Mouse (Mus musculus) gonadal fat pad, adult 2 months (tissue): Measurements from ENCODE around the gene Vmac. TPM values are rescaled to one million over a fixed set of nuclear protein-coding genes. Genes with fewer than 3 reads are reported as not detected.

ENCODE experiments used
- DNase-seq: peaks from one replicate; pipeline ENCODE4 v3.0.0-alpha.2; 2012; ENCODE audit warnings: low read depth
- polyA plus RNA-seq: library from polyadenylated mRNA; depleted of rRNA; stranded (reverse); fragments of >200 nt; gene quantifications from 2 replicates; pipeline ENCODE4 v1.2.3, GENCODE M21; 2012

The Vmac gene
- polyA plus RNA-seq, 1 experiment = 41.8 TPM

DNA sequence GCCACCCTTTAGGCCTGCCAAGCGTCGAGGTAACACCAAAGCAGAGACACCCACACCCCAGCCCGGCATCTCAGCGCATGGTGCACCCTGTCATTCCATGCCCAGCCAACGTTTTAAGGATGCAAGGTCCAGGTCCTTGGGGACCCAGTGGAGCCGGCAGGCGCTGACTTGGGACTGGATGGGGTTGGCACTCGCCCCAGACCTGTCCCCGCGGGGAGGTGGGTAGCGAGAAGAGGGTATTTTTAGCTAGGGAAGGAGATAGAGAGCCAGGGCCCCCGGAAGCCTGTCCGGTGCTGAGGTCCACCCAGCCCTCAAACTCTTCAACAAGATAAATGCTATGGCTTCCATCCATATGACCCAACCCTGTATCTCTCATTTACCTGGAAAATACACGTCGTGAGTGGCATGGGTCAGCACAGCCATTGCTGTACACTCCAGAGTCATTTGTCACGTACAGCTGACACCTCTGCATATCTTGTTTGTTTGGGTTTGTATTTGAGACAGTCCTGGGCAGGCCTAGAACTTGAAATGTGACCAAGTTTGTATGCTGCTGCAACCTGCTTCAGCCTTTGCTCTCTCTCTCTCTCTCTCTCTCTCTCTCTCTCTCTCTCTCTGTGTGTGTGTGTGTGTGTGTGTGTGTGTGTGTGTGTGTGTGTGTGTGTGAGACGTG is 22.4 kb upstream of the Vmac start:
- DNase-seq = no peak

DNA sequence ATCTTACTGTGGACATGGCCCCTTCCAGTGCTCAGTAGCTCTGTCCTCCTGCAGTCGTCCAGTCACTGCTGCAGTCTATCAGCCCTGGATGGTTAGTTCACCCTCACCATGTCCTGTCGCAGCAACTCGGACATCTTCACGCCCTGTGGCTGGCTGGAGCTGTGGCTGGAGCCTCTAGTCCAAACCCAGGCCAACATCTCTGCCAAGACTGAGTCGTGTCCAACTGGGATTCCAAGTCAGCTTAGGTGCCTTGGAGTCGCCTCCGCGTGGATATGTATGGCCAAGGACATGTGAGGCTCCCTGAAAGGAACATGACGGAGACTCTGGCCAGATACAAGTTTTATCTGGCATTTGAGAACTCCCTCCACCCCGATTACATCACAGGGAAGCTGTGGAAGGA is 20.4 kb upstream of the Vmac start:
- no peak for DNase-seq

DNA sequence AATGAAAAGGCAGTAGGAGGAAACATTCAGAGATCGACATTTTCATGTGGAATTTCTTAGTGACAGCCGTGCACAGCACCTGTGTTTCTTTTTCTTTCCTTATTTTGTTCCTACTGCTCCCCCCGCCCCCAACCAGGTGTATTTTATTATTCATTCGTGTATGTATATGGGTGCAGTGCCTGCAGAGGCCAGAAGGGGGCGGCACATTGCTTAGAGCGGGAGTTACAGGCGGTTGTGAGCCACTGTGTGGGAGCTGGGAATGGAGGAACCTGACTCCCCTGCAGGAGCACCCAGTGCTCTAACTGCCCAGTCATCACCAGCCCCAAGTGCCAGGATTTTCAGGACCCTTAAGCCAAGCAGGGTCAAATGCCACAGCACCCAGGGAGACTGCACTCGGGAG is 18.7 kb upstream of the Vmac start:
- no peak for DNase-seq

DNA sequence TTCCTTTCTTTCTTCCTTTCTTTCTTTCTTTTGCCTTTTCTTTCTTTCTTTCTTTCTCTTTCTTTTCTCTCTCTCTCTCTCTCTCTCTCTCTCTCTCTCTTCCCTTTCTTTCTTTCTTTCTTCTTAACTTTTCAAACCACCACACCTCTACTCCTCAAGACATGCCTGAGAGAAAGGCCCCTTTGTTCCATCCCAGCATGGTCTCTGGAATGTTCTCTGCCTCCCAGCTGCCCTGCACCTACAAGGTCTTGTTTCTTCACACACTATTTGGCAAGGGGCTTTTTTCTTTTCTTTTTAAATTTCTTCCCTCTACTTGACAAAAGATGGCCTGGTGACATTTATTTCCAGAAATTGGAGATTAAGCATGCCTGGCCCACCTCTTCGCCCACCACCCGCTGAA is 11.8 kb upstream of the Vmac start:
- DNase-seq = no peak

DNA sequence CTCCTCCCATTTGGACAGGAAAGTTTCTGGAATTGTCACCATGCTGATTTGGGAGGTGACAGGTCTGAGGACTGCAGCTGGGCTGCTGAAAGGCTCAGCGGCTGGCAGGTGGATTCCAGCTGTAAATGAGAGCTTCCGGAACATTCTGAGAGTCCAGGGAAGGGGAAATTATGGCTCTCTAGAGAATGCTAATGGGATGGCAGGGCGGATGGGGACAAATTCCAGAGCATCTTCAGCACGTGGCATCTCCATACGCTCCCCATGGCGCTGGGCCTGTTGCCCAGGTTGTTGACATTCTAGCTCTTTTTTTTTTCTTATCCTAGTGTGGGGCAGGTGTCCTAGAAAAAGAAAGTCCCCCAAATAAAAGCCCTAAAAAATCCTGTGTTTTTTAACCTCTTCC is 11.3 kb upstream of the Vmac start:
- DNase-seq = no peak

DNA sequence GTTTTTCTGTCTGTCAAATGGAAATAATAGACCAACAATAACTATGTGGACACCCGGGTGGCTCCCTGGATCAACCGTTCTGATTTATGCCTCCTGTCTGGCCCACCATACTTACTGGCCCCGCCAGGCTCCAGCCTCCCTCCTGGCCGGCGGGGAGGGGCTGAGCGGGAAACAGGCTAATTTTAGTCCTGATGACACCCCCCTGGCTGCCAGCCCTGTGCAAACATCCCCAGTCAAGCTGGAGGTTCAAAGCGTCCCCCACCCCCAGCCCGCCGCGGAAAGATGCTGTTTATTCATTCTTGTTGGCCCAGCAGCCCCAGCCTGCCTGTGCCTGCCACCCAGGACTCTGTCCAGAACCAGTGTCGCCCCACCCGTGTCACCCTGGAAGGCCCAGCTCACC is 10.3 kb upstream of the Vmac start:
- DNase-seq = no peak

DNA sequence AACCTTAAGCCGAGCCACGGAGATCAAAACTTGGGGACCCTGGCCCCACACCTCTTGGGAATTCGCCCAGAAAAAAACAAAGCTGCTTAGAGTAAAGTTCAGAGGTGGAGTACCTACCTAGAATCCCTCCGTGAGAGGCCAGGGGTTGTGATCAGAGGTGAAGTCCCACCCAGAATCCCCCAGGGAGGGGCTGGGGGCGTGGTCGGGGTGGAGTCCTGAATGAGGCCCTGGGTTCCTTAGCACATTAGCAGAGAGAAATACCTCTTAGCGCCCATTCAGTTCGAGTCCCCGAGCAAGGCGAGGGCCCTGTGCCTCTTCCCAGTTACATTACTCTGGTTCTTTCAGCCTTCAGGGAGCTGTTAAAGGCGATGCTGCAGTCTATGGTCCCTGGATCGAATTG is 9.8 kb upstream of the Vmac start:
- DNase-seq = no peak

DNA sequence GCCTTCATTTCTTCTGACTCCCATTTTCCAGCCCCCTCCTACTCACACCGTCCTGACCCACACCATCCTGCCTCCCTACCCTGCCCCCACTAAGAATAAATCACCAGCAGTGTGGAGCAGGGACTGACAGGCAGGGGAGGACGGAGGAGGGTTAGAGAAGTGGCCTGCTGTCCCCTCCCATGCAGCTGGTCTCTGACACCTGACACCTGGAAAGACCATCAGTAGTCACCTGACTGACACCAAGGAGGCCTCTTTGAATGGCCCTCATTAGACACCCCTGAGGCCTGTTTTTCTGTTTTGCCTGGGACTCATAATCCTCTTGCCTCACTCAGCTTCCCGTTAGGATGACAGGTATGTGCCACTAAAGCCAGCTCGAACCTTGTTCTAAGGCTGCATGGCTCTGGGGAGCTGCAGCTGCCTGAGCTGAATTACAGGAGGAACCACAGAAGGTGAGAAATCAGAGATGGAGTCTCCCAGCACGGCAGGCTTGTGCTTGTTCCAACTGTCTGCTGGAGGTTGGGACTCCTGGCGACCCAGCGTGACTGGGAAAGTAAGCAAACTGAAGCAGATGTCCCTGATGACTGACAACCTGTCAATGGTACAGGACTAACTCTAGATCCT is 9.3 kb upstream of the Vmac start:
- DNase-seq = no peak

DNA sequence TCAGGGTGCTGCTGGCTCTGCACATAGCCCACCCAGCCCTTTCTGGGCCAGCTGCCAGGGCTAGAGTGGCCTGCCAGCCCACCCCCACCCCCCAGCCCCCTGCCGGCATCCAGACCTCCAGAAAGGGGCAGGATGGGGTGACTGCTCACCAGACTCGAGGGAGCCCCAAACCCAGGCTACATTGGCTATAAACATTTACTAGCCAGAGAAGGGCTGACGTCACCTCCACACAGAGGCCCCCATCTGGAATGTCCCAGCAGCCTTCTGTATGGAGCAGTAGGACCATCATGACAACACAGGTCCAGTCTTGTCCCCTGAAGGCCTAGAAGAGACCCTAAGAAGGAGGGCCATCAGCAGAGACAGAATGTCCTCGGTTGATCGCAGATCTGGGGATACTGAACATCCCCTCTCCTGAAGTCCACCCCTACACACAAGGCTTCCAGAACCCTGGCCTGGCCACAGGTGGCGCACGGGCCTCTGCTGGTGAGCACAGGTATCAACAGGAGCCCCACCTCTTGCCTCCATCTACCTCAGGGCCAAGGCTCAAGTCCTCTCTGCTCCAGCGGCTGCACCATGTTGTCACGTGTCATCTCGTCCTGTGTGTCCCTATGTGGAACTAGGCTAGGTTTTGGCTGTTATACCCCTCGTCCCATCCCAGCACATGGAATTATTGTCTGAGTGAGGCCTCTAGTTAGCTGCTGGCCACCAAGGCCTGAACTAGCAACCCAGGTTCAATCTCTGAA is 5.8 kb upstream of the Vmac start:
- DNase-seq = no peak

DNA sequence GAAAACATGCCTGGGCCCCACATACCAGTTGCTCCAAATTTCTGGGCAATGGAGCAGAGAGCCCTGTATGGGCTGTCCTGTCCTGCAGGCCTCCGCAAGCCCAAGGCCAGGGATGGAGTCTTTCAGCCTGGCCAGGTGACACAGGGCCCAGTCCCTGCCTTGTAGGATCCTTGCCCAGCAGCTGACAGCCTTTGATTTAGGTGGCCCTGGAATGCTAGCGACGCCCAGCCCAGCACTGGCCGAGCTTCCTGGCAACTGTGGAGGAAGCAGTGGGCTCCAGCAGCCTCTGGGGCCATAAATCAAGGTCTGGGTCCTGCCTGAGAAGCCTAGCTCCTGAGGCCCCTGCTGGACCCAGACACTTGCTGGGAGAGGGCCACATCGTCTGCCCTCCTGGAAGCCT is 4.6 kb upstream of the Vmac start:
- no peak for DNase-seq

DNA sequence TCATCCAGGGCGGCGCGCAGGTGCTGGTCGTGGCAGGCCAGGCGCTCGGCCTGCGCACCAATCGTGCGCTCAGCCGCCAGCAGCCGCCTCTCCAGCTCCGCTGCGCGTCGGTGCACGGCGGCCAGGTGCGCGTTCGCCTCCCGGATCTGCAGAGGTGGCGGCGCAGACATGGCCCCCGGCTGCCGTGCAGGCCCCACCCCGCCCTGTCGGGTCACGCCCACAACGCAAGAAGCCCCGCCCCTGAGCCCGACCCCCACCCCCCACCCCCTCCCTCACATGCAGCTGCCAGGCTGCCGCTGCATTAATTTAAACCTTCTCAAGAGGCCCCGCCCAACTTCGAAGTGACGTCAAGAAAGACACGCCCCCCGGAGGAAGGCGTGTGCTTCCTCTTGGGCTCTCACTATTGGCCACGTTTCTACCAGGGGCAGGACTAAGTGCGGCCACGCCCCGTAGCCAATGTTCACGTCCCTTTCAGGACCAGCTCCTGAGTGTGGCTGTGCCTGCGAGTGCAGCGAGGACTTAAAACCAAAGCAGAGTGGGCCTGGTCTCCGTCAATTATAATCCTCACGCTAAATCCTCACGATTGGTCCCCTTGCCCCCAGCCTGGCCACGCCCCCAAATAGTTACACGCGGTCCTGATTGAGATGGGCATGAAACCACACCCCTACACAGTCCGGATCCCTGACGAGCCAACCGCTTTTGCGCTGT is 1.0 kb downstream of the Vmac start:
- DNase-seq = peak; percentile 82

DNA sequence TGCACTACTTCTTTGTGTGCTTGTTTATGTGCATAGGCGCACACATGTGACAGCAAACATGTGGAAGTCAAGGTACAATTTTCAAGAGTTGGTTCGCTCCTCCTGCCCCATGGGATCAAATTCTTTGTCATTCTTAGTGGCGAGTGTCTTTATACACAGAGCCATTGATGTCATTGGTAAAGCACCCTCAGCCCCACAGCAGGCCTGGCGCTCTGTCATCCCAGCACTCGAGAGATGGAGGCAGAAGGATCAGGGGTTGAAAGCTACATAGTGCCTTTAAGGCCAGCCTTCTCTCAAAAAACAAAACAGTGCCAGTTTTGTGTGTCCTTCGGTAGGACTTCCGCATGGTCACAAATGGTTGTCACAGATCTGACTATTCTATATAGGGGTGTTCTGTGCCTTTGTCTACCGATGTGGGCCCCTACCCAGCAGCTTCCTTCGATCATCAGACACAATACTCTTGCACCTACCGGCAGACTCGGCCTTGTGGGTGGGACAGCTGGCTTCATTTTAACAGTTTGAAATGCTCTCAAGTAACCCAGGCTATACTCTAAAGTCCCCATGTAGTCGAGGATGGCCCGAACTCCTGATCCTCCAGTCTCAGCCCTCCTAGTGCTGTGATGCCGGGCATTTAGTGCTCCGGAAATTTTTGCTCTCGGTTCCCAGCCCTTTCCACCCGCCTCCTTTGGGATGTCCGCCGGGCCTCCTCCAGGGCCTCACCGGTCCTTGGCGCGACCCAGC is 1.7 kb downstream of the Vmac start:
- no peak for DNase-seq

DNA sequence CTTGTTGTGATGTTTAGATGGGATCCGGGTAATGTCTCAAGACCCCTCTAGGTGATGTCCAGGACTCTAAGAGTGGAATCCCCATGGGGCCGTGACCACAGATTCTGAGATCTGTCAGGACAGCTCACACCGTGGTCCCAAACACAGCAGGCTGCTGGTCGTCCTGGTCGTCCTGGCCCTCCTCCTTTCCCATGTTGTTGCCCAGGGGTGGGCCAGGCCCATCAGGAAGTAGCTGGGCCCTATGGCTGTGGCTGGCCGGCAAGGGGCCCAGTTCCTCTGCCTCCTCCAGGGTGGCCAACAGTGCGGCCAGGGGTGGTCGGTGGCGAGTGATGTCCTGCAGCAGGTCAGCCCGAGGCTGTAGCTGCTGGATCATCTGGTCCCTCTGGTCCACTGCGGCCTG is 2.5 kb downstream of the Vmac start:
- no peak for DNase-seq

DNA sequence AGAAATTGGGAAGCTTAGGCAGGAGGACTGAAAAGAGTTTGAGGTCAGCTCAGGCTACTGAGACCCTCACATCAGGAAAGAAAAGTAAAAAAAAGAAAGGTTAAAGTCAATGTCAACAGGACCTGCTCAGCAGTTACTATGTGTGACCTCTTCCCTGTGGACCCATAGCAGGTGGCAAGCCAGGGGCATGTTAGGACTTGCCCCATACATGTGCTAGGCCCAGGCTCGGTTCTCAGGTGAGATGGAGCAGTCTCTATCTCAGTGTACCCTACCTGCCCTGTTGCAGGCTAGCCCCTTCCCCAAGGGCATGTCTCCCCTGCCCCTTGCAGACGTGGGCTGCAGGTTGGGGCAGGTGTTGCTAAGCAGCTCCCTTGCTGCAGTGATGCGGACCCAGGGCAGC is 8.1 kb downstream of the Vmac start:
- DNase-seq = no peak

DNA sequence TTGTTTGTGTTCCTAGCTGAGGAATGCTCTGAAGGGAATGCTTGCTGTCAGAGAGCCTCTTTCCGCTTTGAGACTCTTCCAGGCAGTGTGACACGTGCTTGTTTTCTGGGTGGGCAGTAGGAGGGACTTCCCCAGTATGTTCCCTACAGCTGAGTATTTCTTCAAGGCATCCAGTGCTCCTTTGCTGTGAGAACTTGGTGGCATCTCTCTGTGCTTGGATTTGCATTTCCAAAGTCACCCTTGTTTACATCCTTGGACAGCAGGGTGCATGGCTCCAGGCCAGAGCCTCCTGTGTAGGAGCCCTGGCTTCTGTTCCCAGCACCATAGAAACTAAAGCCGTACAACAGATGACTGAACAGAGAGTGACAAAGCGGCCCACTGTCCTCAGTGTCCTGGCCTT is 9.1 kb downstream of the Vmac start:
- no peak for DNase-seq

DNA sequence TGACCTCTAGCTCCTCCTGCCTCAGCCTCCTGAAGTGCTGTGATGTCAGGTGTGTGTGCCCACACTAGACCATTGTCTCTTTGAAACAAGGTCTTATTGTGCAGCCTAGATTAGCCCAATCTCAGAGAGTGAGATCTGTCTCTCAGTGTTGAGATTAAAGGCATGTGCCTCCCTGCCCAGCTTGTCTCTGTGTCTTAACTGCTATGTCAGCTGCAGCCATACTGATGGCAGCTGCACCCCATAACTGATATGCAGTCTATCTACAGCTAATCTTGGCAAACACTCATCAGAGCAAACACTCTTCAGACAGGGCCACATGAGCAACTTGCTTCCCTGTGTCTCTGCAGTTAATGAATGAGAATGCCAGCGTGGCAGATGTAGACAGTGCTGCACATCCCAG is 11.3 kb downstream of the Vmac start:
- no peak for DNase-seq

DNA sequence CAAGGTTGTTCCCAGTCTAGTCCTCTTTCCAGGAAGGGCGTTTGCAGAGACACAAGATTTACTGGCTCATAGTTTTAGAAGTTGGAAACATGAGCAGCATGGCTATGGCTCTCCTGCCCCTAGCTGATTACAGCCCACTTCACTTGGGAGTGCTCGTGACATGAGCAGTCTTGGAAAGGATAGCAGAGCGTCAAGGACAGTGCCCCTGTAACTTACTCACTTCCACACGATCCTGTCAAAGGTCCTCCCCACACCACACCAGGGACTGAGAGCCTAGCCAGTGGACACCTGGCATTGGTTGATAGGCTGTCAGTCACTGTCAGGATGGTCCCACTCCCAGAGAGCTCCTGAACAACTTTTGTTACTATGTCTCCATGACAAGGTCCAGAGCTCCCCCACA is 14.8 kb downstream of the Vmac start:
- DNase-seq = no peak

DNA sequence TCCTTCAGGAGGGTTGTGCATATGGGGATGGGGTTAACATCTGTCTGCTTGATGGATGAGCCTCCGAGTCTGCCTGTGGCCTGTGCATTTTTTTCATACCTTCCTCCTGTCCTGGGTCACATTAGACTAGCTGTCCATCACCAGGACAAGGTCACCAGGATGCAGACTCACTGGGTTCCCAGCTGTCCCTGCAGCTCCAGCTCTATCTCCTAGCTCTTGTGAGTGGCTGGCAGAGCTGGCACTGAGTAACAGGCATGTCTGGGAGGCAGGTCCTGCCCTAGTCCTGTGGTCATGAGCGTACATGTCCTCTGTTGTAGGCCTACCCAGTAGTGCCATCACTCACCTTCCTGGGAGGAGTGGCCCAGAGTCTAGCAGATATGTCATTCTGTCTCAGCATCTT is 17.4 kb downstream of the Vmac start:
- no peak for DNase-seq

DNA sequence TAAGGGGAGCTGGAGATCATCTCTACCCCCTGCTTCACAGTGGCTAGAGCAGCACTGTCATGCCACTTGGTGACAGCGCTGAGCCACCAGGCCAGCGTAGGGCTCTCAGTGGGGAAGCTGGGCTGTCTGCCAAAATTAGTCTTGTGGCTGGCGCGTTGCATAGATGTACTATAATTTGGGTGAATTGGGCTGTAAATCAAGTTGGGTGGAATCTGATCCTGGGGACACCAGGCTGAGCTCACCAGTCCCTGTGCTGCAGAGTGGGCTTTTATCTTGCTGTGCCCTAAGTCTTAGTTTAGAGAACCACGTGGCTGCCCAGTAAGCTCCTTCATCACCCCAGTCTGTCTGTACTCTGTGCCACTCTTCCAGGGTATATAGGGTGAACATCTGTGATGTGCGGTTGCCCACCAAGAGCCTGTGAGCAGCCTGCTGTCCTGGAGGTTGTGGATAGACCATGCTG is 23.9 kb downstream of the Vmac start:
- no peak for DNase-seq

DNA sequence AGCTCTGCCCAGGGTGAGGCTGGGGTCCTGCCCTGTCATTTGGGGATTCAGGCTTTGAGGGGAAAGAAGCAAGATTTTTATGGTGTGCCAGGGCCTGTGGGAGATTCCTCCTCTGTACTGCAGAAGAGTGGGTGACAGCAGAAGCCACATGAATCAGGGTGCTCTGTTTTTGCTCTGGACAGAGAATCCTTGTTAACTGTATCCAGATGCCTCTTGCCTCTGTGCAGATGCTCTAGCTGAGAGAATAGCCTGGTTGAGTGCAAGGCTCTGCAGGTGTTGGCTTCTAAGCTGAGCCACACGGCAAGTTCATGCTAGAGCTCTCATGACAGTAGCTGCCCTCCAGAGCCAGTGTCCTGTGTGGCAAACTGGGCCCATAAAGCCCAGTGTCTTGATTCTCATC is 24.4 kb downstream of the Vmac start:
- DNase-seq = no peak

DNA sequence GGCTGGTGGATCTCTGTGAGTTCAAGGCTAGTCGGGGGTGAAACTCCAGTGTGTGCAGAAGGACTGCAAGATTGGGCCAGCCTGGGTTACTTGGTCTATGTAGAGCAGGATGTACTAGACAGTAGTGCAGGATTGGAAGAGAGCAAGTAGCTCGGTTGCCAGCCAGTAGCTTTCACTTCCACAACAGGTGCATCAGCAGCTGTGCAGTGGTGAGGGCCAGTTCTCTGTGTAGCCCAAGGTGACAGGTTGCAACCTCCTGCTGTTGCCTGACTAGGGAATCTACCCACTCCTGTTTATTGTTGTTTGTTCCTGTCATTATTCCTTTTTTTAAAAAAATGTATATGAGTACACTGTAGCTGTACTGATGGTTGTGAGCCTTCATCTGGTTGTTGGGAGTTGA is 29.1 kb downstream of the Vmac start:
- DNase-seq = no peak

DNA sequence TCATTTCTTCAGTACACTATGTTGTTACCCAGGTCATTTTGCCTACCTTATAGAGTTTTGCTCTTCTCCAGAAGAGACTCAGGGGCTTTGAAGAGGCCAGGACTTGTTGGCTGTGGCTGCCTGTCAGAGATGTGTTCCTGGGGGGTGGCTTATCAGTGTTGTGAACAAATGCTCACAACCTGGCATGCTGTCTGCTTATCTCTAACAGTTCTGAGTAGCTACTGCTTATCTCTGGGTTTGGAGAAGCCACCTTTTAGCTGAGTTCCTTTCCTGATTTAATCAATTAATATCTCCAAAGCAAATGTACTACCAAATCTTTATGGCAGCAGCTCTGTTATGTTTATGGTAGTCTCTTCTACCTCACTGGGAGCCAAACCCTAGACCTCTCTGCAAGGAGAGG is 29.8 kb downstream of the Vmac start:
- DNase-seq = no peak
